Mouse (Mus musculus) heart, embryonic 16.5 days (tissue): Measurements from ENCODE around the gene Uchl4. TPM values are rescaled to one million over a fixed set of nuclear protein-coding genes. Genes with fewer than 3 reads are reported as not detected.

Experiments used
- microRNA-seq: library from miRNA; unstranded; fragments of <30 nt; microRNA quantifications from one replicate; pipeline ENCODE4, GENCODE M21; 2017
- polyA plus RNA-seq: library from polyadenylated mRNA; unstranded; fragments of >200 nt; fragmentation: Nextera tagmentation; extraction: Ambion mirVana; gene quantifications from 2 replicates; pipeline ENCODE4 v1.2.1, GENCODE M21; 2015

Uchl4 gene
- polyA plus RNA-seq, 1 experiment from 2014 or later, result 3.4 TPM

Small RNA genes within 50 kb of the gene (microRNA-seq; reads per million reads assigned to microRNA genes)
- not detected for gene Gm24106

Other genes starting within 250 kb of the Uchl4 start
- 12.8 and 13.7 TPM in 2 replicates for gene Smad6, start 213.1 kb upstream of the Uchl4 start, polyA plus RNA-seq
- not detected in 2 replicates for gene Lctl, start 118.1 kb upstream of the Uchl4 start, polyA plus RNA-seq
- 17.2 and 18.3 TPM in 2 replicates for gene Zwilch, start 62.1 kb upstream of the Uchl4 start, polyA plus RNA-seq
- gene Rpl4, start 61.8 kb upstream of the Uchl4 start, polyA plus RNA-seq, result 681 and 801 TPM in 2 replicates
- gene Snapc5, start 55.9 kb upstream of the Uchl4 start, polyA plus RNA-seq, result 30.5 TPM in 2 replicates
- gene Map2k1, start 18.4 kb downstream of the Uchl4 start, polyA plus RNA-seq, result 86.8 and 98.1 TPM in 2 replicates
- gene Tipin, start 46.4 kb downstream of the Uchl4 start, polyA plus RNA-seq, result 101 and 110 TPM in 2 replicates
- 19.6 and 21.2 TPM in 2 replicates for gene Dis3l, start 106.1 kb downstream of the Uchl4 start, polyA plus RNA-seq
- 0.58 and 0.59 TPM in 2 replicates for gene Megf11, start 150.4 kb downstream of the Uchl4 start, polyA plus RNA-seq